Mouse (Mus musculus): ENCODE measurements around the gene Fgl2. TPM values are rescaled to one million over a fixed set of nuclear protein-coding genes. Genes with fewer than 3 reads are reported as not detected.

Fgl2 gene
- total and polyA plus RNA-seq, 2 experiments from 2014 or later = 1.1 to 4.1 TPM

DNA sequence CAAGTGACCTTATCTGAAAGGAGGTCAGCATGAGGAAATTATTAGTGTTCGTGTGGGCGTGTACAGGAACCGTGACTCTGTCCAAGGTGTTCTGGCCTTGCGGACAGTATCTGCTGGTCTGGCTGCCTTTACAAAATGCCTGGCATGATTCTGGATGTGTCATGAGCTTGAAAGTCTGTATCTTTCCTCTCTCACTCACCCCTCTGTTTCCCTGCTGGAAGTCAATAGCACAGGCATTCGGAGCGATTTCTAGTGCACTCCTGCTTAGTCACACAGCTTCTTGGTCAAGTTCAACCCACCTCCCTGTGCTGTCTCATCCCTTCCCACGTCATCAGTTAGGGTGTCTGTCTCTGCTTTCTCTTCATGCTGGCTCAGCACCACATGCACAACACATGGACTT lies 24.1 kb upstream of the Fgl2 start:
- no peak overlapping the region for H3K4me3 ChIP-seq (ENCODE audit: low read depth, low read length)

DNA sequence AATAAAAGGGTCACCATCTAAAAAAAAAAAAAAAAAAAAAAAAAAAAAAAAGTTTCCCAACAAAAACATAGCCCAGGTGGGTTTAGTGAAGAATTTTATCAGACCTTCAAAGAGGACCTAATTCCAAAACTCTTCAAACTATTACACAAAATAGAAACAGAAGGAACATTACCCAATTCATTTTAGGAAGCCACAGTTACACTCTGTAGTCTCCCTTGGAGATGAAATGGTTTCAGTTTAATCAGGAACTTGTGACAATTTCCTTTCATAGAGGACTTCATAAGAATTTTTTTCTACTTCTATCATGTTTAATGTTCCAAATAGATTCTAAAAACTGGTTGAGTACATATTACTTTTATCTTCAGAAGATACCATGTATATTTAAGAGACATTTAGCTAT lies 20.8 kb upstream of the Fgl2 start:
- Histone ChIP-seq H3K9me3 (ENCODE audit: low read length) (no peaks in the 10 kb centered on the region), H3K27ac (ENCODE audit: low read depth, low read length) (no peak overlapping the region), H3K4me1 (ENCODE audit: insufficient read depth) (no peaks in the 10 kb centered on the region), H3K27me3 (ENCODE audit: insufficient read depth, low read length) (no peaks in the 10 kb centered on the region), H3K9ac (no peak overlapping the region), H3K4me3 (ENCODE audit: low read depth, low read length) (no peak overlapping the region), H3K4me2 (ENCODE audit: low read depth) (no peak overlapping the region), H3K36me3 (ENCODE audit: insufficient read depth) (no peaks in the 10 kb centered on the region)
- no peak for ATAC-seq
- TF ChIP-seq CTCF (IDR thresholded peaks at IDR 0.05; ENCODE audit: low read depth) = no peak
- DNase-seq = no peak

More for the DNA sequence above, 24.1 kb upstream of the Fgl2 start:
- Histone ChIP-seq H3K36me3 (ENCODE audit: insufficient read depth) (no peaks in the 10 kb centered on the region), H3K9me3 (ENCODE audit: low read length) (no peaks in the 10 kb centered on the region), H3K9ac (no peak overlapping the region), H3K4me2 (ENCODE audit: low read depth) (no peak overlapping the region), H3K4me1 (ENCODE audit: insufficient read depth) (no peaks in the 10 kb centered on the region), H3K27me3 (ENCODE audit: insufficient read depth, low read length) (no peaks in the 10 kb centered on the region), H3K27ac (ENCODE audit: low read depth, low read length) (no peak overlapping the region)
- no peak for TF ChIP-seq CTCF (IDR thresholded peaks at IDR 0.05; ENCODE audit: low read depth)
- 91% methylated on average over 7 of the region's 7 CpGs for WGBS
- no peak for DNase-seq
- no peak for ATAC-seq

DNA sequence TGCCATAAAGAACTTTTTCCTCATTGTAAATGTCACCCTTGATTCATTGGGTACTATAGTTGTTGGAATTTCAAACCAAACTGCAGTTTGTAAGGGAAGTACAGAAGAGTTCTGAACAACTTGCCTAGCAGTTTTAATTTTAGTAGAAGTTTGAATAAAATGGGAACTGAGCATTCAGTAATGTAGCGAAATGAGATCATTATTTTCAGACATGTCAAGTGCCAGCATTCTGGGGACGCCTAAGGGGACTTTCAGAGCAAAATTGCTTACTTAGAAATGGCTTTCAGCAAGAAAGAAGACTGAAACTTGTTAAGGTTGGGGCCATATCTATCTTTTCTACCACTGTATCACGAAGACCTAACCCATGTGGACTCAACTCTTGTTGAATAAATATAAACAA lies 13.8 kb upstream of the Fgl2 start:
- no peaks in the 10 kb centered on the region for H3K36me3 ChIP-seq (ENCODE audit: insufficient read depth)
- no peaks in the 10 kb centered on the region for H3K9me3 ChIP-seq (ENCODE audit: low read length)
- no peak for TF ChIP-seq CTCF (IDR thresholded peaks at IDR 0.05; ENCODE audit: low read depth)
- no peaks in the 10 kb centered on the region for H3K27me3 ChIP-seq (ENCODE audit: insufficient read depth, low read length)
- no peaks in the 10 kb centered on the region for H3K4me1 ChIP-seq (ENCODE audit: insufficient read depth)
- no peak overlapping the region for H3K27ac ChIP-seq (ENCODE audit: low read depth, low read length)
- H3K9ac ChIP-seq = no peak overlapping the region
- DNase-seq = no peak
- no peak overlapping the region for H3K4me2 ChIP-seq (ENCODE audit: low read depth)
- 76% methylated on average over 3 of the region's 3 CpGs for WGBS
- no peak for ATAC-seq
- no peak overlapping the region for H3K4me3 ChIP-seq (ENCODE audit: low read depth, low read length)

DNA sequence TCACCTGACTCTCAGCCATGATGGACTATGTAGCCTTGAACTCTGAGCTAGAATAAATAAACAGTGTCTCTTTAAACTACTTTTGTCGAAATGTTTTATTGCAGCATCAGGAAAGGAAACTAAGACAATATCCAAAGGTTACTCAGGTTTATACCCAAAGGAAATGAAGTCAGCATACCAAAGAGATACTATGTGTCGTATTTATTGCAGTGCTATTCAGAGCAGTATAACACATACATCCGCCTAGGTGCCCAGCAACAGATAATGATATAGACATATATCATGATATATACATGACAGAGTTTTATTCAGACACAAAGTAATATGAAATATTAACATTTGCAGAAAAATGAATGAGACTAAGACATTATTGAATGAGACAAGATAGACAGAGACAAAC lies 9.1 kb upstream of the Fgl2 start:
- no peak for ATAC-seq
- H3K9ac ChIP-seq = no peak overlapping the region
- no peak for DNase-seq
- 96% methylated on average over 3 of the region's 3 CpGs for WGBS
- no peak overlapping the region for H3K4me2 ChIP-seq (ENCODE audit: low read depth)
- no peaks in the 10 kb centered on the region for H3K27me3 ChIP-seq (ENCODE audit: insufficient read depth, low read length)
- H3K36me3 ChIP-seq (ENCODE audit: insufficient read depth) = no peaks in the 10 kb centered on the region
- no peaks in the 10 kb centered on the region for H3K4me1 ChIP-seq (ENCODE audit: insufficient read depth)
- H3K27ac ChIP-seq (ENCODE audit: low read depth, low read length) = no peak overlapping the region
- TF ChIP-seq CTCF (IDR thresholded peaks at IDR 0.05; ENCODE audit: low read depth) = no peak
- no peak overlapping the region for H3K4me3 ChIP-seq (ENCODE audit: low read depth, low read length)
- H3K9me3 ChIP-seq (ENCODE audit: low read length) = no peaks in the 10 kb centered on the region

DNA sequence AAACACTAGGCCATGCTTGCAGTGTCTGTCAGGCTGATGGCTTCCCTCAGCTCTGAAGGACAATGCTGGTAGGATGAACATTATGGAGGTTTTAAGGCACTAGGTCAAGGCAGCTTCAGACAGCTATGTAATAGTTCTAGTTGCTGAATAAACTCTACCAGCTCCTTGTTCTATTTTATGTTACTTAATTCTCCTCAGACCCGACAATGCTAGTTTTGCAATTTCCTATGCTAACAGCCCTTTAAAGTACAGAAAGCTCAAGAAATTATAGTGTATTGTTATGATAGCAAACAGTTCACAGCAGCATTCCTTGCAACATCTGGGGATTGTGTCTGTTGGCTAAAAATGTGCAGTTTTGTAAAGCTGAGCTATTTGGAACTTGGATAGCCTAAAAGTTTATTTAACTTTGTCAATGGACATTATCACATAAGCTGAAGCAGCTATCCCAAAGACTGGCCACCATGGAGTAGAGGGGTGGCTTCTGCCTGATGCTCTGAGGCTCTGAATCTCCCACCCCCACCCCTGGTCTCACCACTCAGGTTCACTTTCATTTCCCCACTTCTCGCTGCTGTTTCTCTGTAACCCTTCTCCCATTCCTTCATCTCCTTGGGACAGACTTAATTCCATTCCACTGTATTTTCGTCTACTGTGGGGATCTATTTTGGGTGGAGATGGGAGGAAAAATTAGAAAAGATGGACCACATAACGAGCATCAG lies 5.9 kb upstream of the Fgl2 start:
- Histone ChIP-seq H3K27ac (ENCODE audit: low read depth, low read length) (no peak overlapping the region), H3K27me3 (ENCODE audit: insufficient read depth, low read length) (no peaks in the 10 kb centered on the region), H3K36me3 (ENCODE audit: insufficient read depth) (no peaks in the 10 kb centered on the region), H3K4me3 (ENCODE audit: low read depth, low read length) (no peak overlapping the region), H3K9me3 (ENCODE audit: low read length) (no peaks in the 10 kb centered on the region), H3K4me2 (ENCODE audit: low read depth) (no peak overlapping the region), H3K9ac (no peak overlapping the region), H3K4me1 (ENCODE audit: insufficient read depth) (no peaks in the 10 kb centered on the region)
- WGBS = 60% methylated on average over 4 of the region's 4 CpGs
- ATAC-seq (no peak), DNase-seq (no peak)
- no peak for TF ChIP-seq CTCF (IDR thresholded peaks at IDR 0.05; ENCODE audit: low read depth)

DNA sequence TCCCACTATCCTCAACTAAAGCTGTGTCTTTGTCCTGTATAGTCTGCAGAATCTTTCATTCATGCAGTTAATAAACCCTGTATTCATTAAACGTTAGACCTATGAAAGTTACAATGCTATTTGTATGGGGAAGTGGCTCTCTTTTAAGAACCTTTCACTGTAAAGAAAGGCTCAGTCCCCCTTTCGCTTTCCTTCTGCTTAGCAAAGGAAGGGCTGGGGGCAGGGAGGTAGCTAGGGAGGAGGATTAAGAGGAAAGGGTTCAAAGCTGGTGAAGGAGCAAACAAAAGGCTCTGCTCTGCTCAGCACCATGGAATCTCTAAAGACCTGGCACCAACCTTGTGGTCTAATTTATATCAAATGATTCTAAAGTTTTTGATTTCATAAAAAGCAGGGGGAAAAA lies 4.9 kb upstream of the Fgl2 start:
- Histone ChIP-seq H3K27ac (ENCODE audit: low read depth, low read length) (no peak overlapping the region), H3K9me3 (ENCODE audit: low read length) (no peaks in the 10 kb centered on the region), H3K4me1 (ENCODE audit: insufficient read depth) (no peaks in the 10 kb centered on the region; the same call in 1 of the 2 replicates), H3K4me3 (ENCODE audit: low read depth, low read length) (no peak overlapping the region), H3K9ac (no peak overlapping the region), H3K4me2 (ENCODE audit: low read depth) (no peak overlapping the region), H3K36me3 (ENCODE audit: insufficient read depth) (no peaks in the 10 kb centered on the region), H3K27me3 (ENCODE audit: insufficient read depth, low read length) (no peaks in the 10 kb centered on the region)
- ATAC-seq (no peak), DNase-seq (no peak)
- WGBS = 9% methylated on average over 2 of the region's 2 CpGs
- TF ChIP-seq CTCF (IDR thresholded peaks at IDR 0.05; ENCODE audit: low read depth) = no peak

DNA sequence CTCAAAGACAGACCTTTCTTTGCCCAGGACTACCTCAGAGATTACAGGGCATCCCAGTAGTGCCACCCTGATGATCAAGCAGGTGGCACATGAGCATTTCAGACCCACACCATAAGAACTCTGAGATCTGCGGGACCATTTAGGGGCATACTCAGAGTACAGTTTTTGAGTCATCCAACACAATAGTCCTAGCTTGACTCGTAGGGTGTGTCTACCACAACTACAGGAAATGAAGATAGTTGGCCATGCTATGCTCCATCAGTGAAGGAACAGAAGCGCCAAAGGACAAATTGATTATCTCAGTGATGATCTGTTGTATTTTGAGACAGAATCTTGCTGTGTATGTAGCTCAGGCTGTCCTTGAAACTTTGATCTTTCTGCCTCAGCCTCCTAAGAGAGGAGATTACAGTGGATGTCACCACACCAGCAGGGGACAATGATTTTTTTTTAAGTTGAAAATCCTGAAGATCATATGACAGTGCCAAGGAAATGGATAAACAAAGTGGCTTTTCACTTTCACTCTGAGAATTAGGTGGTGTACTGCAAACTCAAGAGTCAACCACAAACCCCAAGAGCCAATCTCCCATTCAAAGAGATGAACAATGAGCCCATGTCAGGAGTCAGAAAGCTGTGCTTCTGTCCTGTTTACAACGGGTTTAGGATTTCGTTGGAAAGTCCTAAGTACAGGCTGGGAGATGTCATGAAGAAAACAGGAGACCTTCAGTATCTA lies 2.1 kb upstream of the Fgl2 start:
- DNase-seq (no peak), ATAC-seq (no peak)
- no peak overlapping the region for H3K9ac ChIP-seq
- no peaks in the 10 kb centered on the region; the same call in 1 of the 2 replicates for H3K4me1 ChIP-seq (ENCODE audit: insufficient read depth)
- H3K27me3 ChIP-seq (ENCODE audit: insufficient read depth, low read length) = no peaks in the 10 kb centered on the region
- H3K4me2 ChIP-seq (ENCODE audit: low read depth) = no peak overlapping the region
- no peak overlapping the region for H3K27ac ChIP-seq (ENCODE audit: low read depth, low read length)
- TF ChIP-seq CTCF (IDR thresholded peaks at IDR 0.05; ENCODE audit: low read depth) = no peak
- H3K36me3 ChIP-seq (ENCODE audit: insufficient read depth) = no peaks in the 10 kb centered on the region
- 93% methylated on average over 5 of the region's 5 CpGs for WGBS
- no peak overlapping the region for H3K4me3 ChIP-seq (ENCODE audit: low read depth, low read length)
- H3K9me3 ChIP-seq (ENCODE audit: low read length) = no peaks in the 10 kb centered on the region
